Mouse (Mus musculus) myocyte (in vitro differentiated cells): ENCODE results near the gene Fam129a. TPM values are rescaled to one million over a fixed set of nuclear protein-coding genes. Genes with fewer than 3 reads are reported as not detected.

Source experiments
- H3K27me3 ChIP-seq: one replicate; pipeline ENCODE4 v1.6.1; 2011; ENCODE audit not compliant: control insufficient read depth, insufficient read depth, insufficient read length
- H3K36me3 ChIP-seq: one replicate; pipeline ENCODE4 v1.6.1; 2011; ENCODE audit not compliant: control insufficient read depth, insufficient read depth
- H3K4me2 ChIP-seq: one replicate; pipeline ENCODE4 v1.6.1; 2011; ENCODE audit warnings: low read depth, control low read depth
- H3K4me3 ChIP-seq: one replicate; pipeline ENCODE4 v1.5.1; 2011; ENCODE audit warnings: mild to moderate bottlenecking, control low read depth, moderate library complexity
- H3K79me2 ChIP-seq: one replicate; pipeline ENCODE4 v1.6.1; 2011; ENCODE audit not compliant: control insufficient read depth, insufficient read depth
- H3ac ChIP-seq: one replicate; pipeline ENCODE4 v1.6.1; 2011; ENCODE audit not compliant: control insufficient read depth, insufficient read length
- CEBPB ChIP-seq: IDR thresholded peaks from 2 replicates; pipeline ENCODE4 v1.6.1; 2011; ENCODE audit warnings: mild to moderate bottlenecking, moderate library complexity; ENCODE audit not compliant: poor library complexity, insufficient read depth, severe bottlenecking
- E2F4 ChIP-seq: IDR thresholded peaks from one replicate; pipeline ENCODE4 v1.6.1; 2011; ENCODE audit warnings: mild to moderate bottlenecking, control low read depth, moderate library complexity; ENCODE audit not compliant: insufficient read depth
- MAX ChIP-seq: IDR thresholded peaks from one replicate; pipeline ENCODE4 v1.6.1; 2011; ENCODE audit warnings: low read depth, mild to moderate bottlenecking, control low read depth
- MYOD1 ChIP-seq, 3 experiments: IDR thresholded peaks; one replicate each; pipeline ENCODE4 v1.6.1; 2011; ENCODE audit warnings: control low read depth in 2 of 3, low read depth in 2 of 3, mild to moderate bottlenecking in 2 of 3, moderate library complexity in 1 of 3; ENCODE audit not compliant: insufficient read length in 2 of 3, control insufficient read depth in 1 of 3
- MYOG ChIP-seq, 3 experiments: IDR thresholded peaks; one replicate each; pipeline ENCODE4 v1.6.1; 2011; ENCODE audit warnings: control low read depth in 2 of 3, low read depth in 2 of 3, mild to moderate bottlenecking in 2 of 3; ENCODE audit not compliant: insufficient read length in 2 of 3, control insufficient read depth in 1 of 3, insufficient read depth in 1 of 3
- POLR2A ChIP-seq: IDR thresholded peaks from one replicate; pipeline ENCODE4 v1.6.1; 2011; ENCODE audit warnings: low read depth, mild to moderate bottlenecking, control low read depth, moderate library complexity; ENCODE audit not compliant: insufficient read length
- POLR2AphosphoS2 ChIP-seq: IDR thresholded peaks from one replicate; pipeline ENCODE4 v1.6.1; 2011; ENCODE audit warnings: low read depth, control low read depth; ENCODE audit not compliant: insufficient read length
- REST ChIP-seq: IDR thresholded peaks from one replicate; pipeline ENCODE4 v1.6.1; 2011; ENCODE audit warnings: mild to moderate bottlenecking, control low read depth, moderate library complexity; ENCODE audit not compliant: insufficient read depth, insufficient read length
- SRF ChIP-seq: IDR thresholded peaks from one replicate; pipeline ENCODE4 v1.6.1; 2011; ENCODE audit warnings: low read depth; ENCODE audit not compliant: control insufficient read depth, insufficient read length
- TCF12 ChIP-seq: IDR thresholded peaks from one replicate; pipeline ENCODE4 v1.6.1; 2011; ENCODE audit warnings: mild to moderate bottlenecking, control low read depth; ENCODE audit not compliant: poor library complexity, insufficient read depth, severe bottlenecking
- TCF3 ChIP-seq: IDR thresholded peaks from one replicate; pipeline ENCODE4 v1.6.1; 2011; ENCODE audit warnings: low read depth, control low read depth; ENCODE audit not compliant: insufficient read length
- USF1 ChIP-seq: IDR thresholded peaks from one replicate; pipeline ENCODE4 v1.6.1; 2011; ENCODE audit warnings: low read depth, mild to moderate bottlenecking, control low read depth, moderate library complexity
- polyA plus RNA-seq: library from polyadenylated mRNA; unstranded; fragments of >200 nt; fragmentation: generic; extraction: Trizol; gene quantifications from one replicate; pipeline ENCODE4 v1.2.1, GENCODE M21; 2012; ENCODE audit warnings: missing spikeins

The Fam129a gene
- polyA plus RNA-seq, 1 experiment: 2.7 TPM

GRCm38 (mm10) chr1:151626631-151627030 lies 55.6 kb downstream of the Fam129a start:
- TF ChIP-seq POLR2A: no peak
- Histone ChIP-seq H3K27me3 (no peaks in the 10 kb centered on the region), H3K79me2 (no peaks in the 10 kb centered on the region), H3K4me3 (no peak overlapping the region), H3ac (no peak overlapping the region), H3K4me2 (no peak overlapping the region), H3K36me3 (no peaks in the 10 kb centered on the region)

GRCm38 (mm10) chr1:151627141-151627540 lies 56.2 kb downstream of the Fam129a start:
- no peak overlapping the region for H3K4me2 ChIP-seq
- H3ac ChIP-seq: no peak overlapping the region
- no peaks in the 10 kb centered on the region for H3K27me3 ChIP-seq
- no peak overlapping the region for H3K4me3 ChIP-seq
- no peaks in the 10 kb centered on the region for H3K79me2 ChIP-seq
- no peaks in the 10 kb centered on the region for H3K36me3 ChIP-seq
- no peak for TF ChIP-seq MYOG (IDR thresholded peaks at IDR 0.05; ENCODE audit: control insufficient read depth in 1 of 3, insufficient read depth in 1 of 3, insufficient read length in 2 of 3, low read depth in 2 of 3)
- TF ChIP-seq TCF3: no peak
- TF ChIP-seq USF1: no peak
- no peak for TF ChIP-seq POLR2AphosphoS2
- no peak for TF ChIP-seq REST
- no peak for TF ChIP-seq TCF12
- no peak for TF ChIP-seq MYOD1 (IDR thresholded peaks at IDR 0.05; ENCODE audit: control insufficient read depth in 1 of 3, insufficient read length in 2 of 3, low read depth in 2 of 3)
- TF ChIP-seq CEBPB: no peak
- TF ChIP-seq MAX: no peak
- no peak for TF ChIP-seq POLR2A
- TF ChIP-seq E2F4: no peak

GRCm38 (mm10) chr1:151629591-151630250 lies 58.7 kb downstream of the Fam129a start:
- Histone ChIP-seq H3ac (no peak overlapping the region), H3K27me3 (no peaks in the 10 kb centered on the region), H3K79me2 (no peaks in the 10 kb centered on the region), H3K36me3 (no peaks in the 10 kb centered on the region), H3K4me2 (peak overlapping the region; percentile 7), H3K4me3 (no peak overlapping the region)
- no peak for TF ChIP-seq MYOD1 (IDR thresholded peaks at IDR 0.05; ENCODE audit: control insufficient read depth in 1 of 3, insufficient read length in 2 of 3, low read depth in 2 of 3)
- TF ChIP-seq POLR2AphosphoS2: no peak
- no peak for TF ChIP-seq MAX
- TF ChIP-seq CEBPB: no peak
- TF ChIP-seq USF1: no peak
- TF ChIP-seq E2F4: no peak
- no peak for TF ChIP-seq TCF12
- no peak for TF ChIP-seq POLR2A
- no peak for TF ChIP-seq MYOG (IDR thresholded peaks at IDR 0.05; ENCODE audit: control insufficient read depth in 1 of 3, insufficient read depth in 1 of 3, insufficient read length in 2 of 3, low read depth in 2 of 3)
- TF ChIP-seq TCF3: no peak
- TF ChIP-seq SRF: no peak

GRCm38 (mm10) chr1:151630251-151630628 lies 59.3 kb downstream of the Fam129a start:
- Histone ChIP-seq H3K27me3 (no peaks in the 10 kb centered on the region), H3K79me2 (no peaks in the 10 kb centered on the region), H3K4me2 (no peak overlapping the region), H3K36me3 (no peaks in the 10 kb centered on the region), H3K4me3 (no peak overlapping the region), H3ac (no peak overlapping the region)
- TF ChIP-seq TCF12: no peak
- TF ChIP-seq USF1: no peak
- TF ChIP-seq MYOD1 (IDR thresholded peaks at IDR 0.05; ENCODE audit: control insufficient read depth in 1 of 3, insufficient read length in 2 of 3, low read depth in 2 of 3): no peak
- TF ChIP-seq MAX: no peak
- TF ChIP-seq POLR2A: no peak
- no peak for TF ChIP-seq E2F4
- no peak for TF ChIP-seq REST
- no peak for TF ChIP-seq MYOG (IDR thresholded peaks at IDR 0.05; ENCODE audit: control insufficient read depth in 1 of 3, insufficient read depth in 1 of 3, insufficient read length in 2 of 3, low read depth in 2 of 3)
- no peak for TF ChIP-seq SRF
- TF ChIP-seq POLR2AphosphoS2: no peak
- TF ChIP-seq CEBPB: no peak
- no peak for TF ChIP-seq TCF3

GRCm38 (mm10) chr1:151631061-151631460 lies 60.1 kb downstream of the Fam129a start:
- TF ChIP-seq MAX: no peak
- Histone ChIP-seq H3K27me3 (no peaks in the 10 kb centered on the region), H3K36me3 (no peaks in the 10 kb centered on the region), H3K4me2 (no peak overlapping the region), H3K79me2 (no peaks in the 10 kb centered on the region), H3ac (no peak overlapping the region), H3K4me3 (no peak overlapping the region)
